Mouse (Mus musculus): ENCODE results near the gene Pcgf2. TPM values are rescaled to one million over a fixed set of nuclear protein-coding genes. Genes with fewer than 3 reads are reported as not detected.

The Pcgf2 gene
- polyA plus RNA-seq, 1 experiment from 2014 or later, result 22.6 TPM

GRCm38 (mm10) chr11:97686322-97686908 is 13.9 kb downstream of the Pcgf2 start:
- Histone ChIP-seq H3K27me3 (no peaks in the 10 kb centered on the region), H3K27ac (replicated peaks) (no peak overlapping the region), H3K4me3 (peak overlapping the region; percentile 42), H3K9me3 (no peaks in the 10 kb centered on the region), H3K36me3 (peaks cover 52% of the 10 kb centered on the region), H3K9ac (peak overlapping the region; percentile 65; the same call in 1 of the 2 replicates), H3K4me2 (peak overlapping the region; percentile 76), H3K4me1 (replicated peaks) (peaks cover 29% of the 10 kb centered on the region)
- 73% methylated on average over 11 of the region's 11 CpGs for WGBS
- ATAC-seq (ENCODE audit: low read depth), result no peak

GRCm38 (mm10) chr11:97685613-97686321 is 14.5 kb downstream of the Pcgf2 start, which contains the start of gene Cisd3:
Gene Cisd3, plus strand, starts transcription at chr11:97685826.
- peak; percentile 51 for ATAC-seq (ENCODE audit: low read depth)
- H3K36me3 ChIP-seq, result peaks cover 50% of the 10 kb centered on the region
- no peaks in the 10 kb centered on the region for H3K9me3 ChIP-seq
- H3K4me2 ChIP-seq, result peak within 1 kb of the TSS; percentile 76
- peaks cover 30% of the 10 kb centered on the region for H3K4me1 ChIP-seq (replicated peaks)
- no peaks in the 10 kb centered on the region for H3K27me3 ChIP-seq
- peak within 1 kb of the TSS; percentile 65 for H3K9ac ChIP-seq
- WGBS, result 3% methylated on average over 42 of the region's 43 CpGs
- H3K4me3 ChIP-seq, result peak within 1 kb of the TSS; percentile 42
- H3K27ac ChIP-seq (replicated peaks), result peak within 1 kb of the TSS; percentile 52; the same call in 1 of the 2 replicates

- Histone ChIP-seq H3K4me2 (peak overlapping the region; percentile 76; the same call in 1 of the 2 replicates), H3K9me3 (no peaks in the 10 kb centered on the region), H3K27me3 (no peaks in the 10 kb centered on the region), H3K36me3 (peaks cover 50% of the 10 kb centered on the region), H3K4me3 (no peak overlapping the region), H3K9ac (peak overlapping the region; percentile 65; the same call in 1 of the 2 replicates), H3K27ac (replicated peaks) (peak overlapping the region; percentile 52; the same call in 1 of the 2 replicates), H3K4me1 (replicated peaks) (peaks cover 39% of the 10 kb centered on the region)
- ATAC-seq (ENCODE audit: low read depth), result no peak
- WGBS, result 43% methylated on average over 7 of the region's 7 CpGs
Measured at GRCm38 (mm10) chr11:97684766-97685165, 15.5 kb downstream of the Pcgf2 start.

- no peak for ATAC-seq (ENCODE audit: low read depth)
- Histone ChIP-seq H3K27me3 (no peaks in the 10 kb centered on the region), H3K4me3 (no peak overlapping the region), H3K9me3 (no peaks in the 10 kb centered on the region), H3K4me1 (replicated peaks) (peaks cover 39% of the 10 kb centered on the region), H3K27ac (replicated peaks) (no peak overlapping the region), H3K4me2 (no peak overlapping the region), H3K9ac (no peak overlapping the region), H3K36me3 (peaks cover 50% of the 10 kb centered on the region)
- 88% methylated on average over 6 of the region's 6 CpGs for WGBS
Measured at GRCm38 (mm10) chr11:97684063-97684680, 16.1 kb downstream of the Pcgf2 start.

- 88% methylated on average over 6 of the region's 6 CpGs for WGBS
- Histone ChIP-seq H3K4me1 (replicated peaks) (peaks cover 45% of the 10 kb centered on the region), H3K36me3 (peaks cover 51% of the 10 kb centered on the region), H3K27me3 (no peaks in the 10 kb centered on the region), H3K27ac (replicated peaks) (no peak overlapping the region), H3K9me3 (no peaks in the 10 kb centered on the region), H3K4me2 (no peak overlapping the region), H3K9ac (no peak overlapping the region), H3K4me3 (no peak overlapping the region)
- no peak for ATAC-seq (ENCODE audit: low read depth)
Measured at GRCm38 (mm10) chr11:97682504-97683055, 17.7 kb downstream of the Pcgf2 start.

- 0 out of 2 replicates have a peak overlapping the region, but pooled peaks have one; percentile 14 for H3K9ac ChIP-seq
- peaks cover 38% of the 10 kb centered on the region for H3K4me1 ChIP-seq (replicated peaks)
- no peaks in the 10 kb centered on the region for H3K27me3 ChIP-seq
- peak overlapping the region; percentile 43 for H3K27ac ChIP-seq (replicated peaks)
- H3K9me3 ChIP-seq, result no peaks in the 10 kb centered on the region
- WGBS, result 69% methylated on average over 12 of the region's 12 CpGs
- H3K36me3 ChIP-seq, result peaks cover 69% of the 10 kb centered on the region
- H3K4me3 ChIP-seq, result no peak overlapping the region
- peak; percentile 33 for ATAC-seq (ENCODE audit: low read depth)
- H3K4me2 ChIP-seq, result no peak overlapping the region
Measured at GRCm38 (mm10) chr11:97680430-97680829, 19.9 kb downstream of the Pcgf2 start.

- Histone ChIP-seq H3K9ac (no peak overlapping the region), H3K4me2 (no peak overlapping the region), H3K4me3 (no peak overlapping the region), H3K27me3 (no peaks in the 10 kb centered on the region), H3K9me3 (no peaks in the 10 kb centered on the region), H3K36me3 (peaks cover 91% of the 10 kb centered on the region), H3K4me1 (replicated peaks) (peaks cover 27% of the 10 kb centered on the region), H3K27ac (replicated peaks) (no peak overlapping the region)
- no peak for ATAC-seq (ENCODE audit: low read depth)
- 82% methylated on average over 15 of the region's 15 CpGs for WGBS
Measured at GRCm38 (mm10) chr11:97678301-97678700, 22.0 kb downstream of the Pcgf2 start.

- Histone ChIP-seq H3K27ac (replicated peaks) (no peak overlapping the region), H3K4me1 (replicated peaks) (peaks cover 27% of the 10 kb centered on the region), H3K4me2 (no peak overlapping the region), H3K36me3 (peaks cover 95% of the 10 kb centered on the region), H3K9ac (no peak overlapping the region), H3K4me3 (no peak overlapping the region), H3K9me3 (no peaks in the 10 kb centered on the region), H3K27me3 (no peaks in the 10 kb centered on the region)
- 47% methylated on average over 8 of the region's 8 CpGs for WGBS
- no peak for ATAC-seq (ENCODE audit: low read depth)
Measured at GRCm38 (mm10) chr11:97677842-97678241, 22.5 kb downstream of the Pcgf2 start.

GRCm38 (mm10) chr11:97677381-97677780 is 22.9 kb downstream of the Pcgf2 start:
- ATAC-seq (ENCODE audit: low read depth), result no peak
- no peak overlapping the region for H3K4me3 ChIP-seq
- no peak overlapping the region for H3K27ac ChIP-seq (replicated peaks)
- peaks cover 27% of the 10 kb centered on the region for H3K4me1 ChIP-seq (replicated peaks)
- H3K9me3 ChIP-seq, result no peaks in the 10 kb centered on the region
- H3K9ac ChIP-seq, result no peak overlapping the region
- 28% methylated on average over 15 of the region's 15 CpGs for WGBS
- no peaks in the 10 kb centered on the region for H3K27me3 ChIP-seq
- peaks cover 99% of the 10 kb centered on the region for H3K36me3 ChIP-seq
- no peak overlapping the region for H3K4me2 ChIP-seq

GRCm38 (mm10) chr11:97676050-97676754 is 24.1 kb downstream of the Pcgf2 start:
- H3K9me3 ChIP-seq, result no peaks in the 10 kb centered on the region
- H3K4me1 ChIP-seq (replicated peaks), result peaks cover 27% of the 10 kb centered on the region
- H3K4me2 ChIP-seq, result no peak overlapping the region
- H3K4me3 ChIP-seq, result no peak overlapping the region
- ATAC-seq (ENCODE audit: low read depth), result no peak
- 82% methylated on average over 15 of the region's 15 CpGs for WGBS
- no peaks in the 10 kb centered on the region for H3K27me3 ChIP-seq
- H3K9ac ChIP-seq, result no peak overlapping the region
- H3K36me3 ChIP-seq, result peaks cover 99% of the 10 kb centered on the region
- H3K27ac ChIP-seq (replicated peaks), result no peak overlapping the region

GRCm38 (mm10) chr11:97673148-97673547 is 27.1 kb downstream of the Pcgf2 start:
- 78% methylated on average over 11 of the region's 11 CpGs for WGBS
- no peaks in the 10 kb centered on the region for H3K9me3 ChIP-seq
- peaks cover 100% of the 10 kb centered on the region for H3K36me3 ChIP-seq
- no peak overlapping the region for H3K4me2 ChIP-seq
- H3K9ac ChIP-seq, result no peak overlapping the region
- peaks cover 36% of the 10 kb centered on the region for H3K4me1 ChIP-seq (replicated peaks)
- no peak overlapping the region for H3K27ac ChIP-seq (replicated peaks)
- no peaks in the 10 kb centered on the region for H3K27me3 ChIP-seq
- H3K4me3 ChIP-seq, result no peak overlapping the region
- ATAC-seq (ENCODE audit: low read depth), result no peak

Data from neural tube, embryonic 13.5 days (tissue).